Mouse (Mus musculus): ENCODE results near the gene Auts2.

Auts2 gene

GRCm38 (mm10) chr5:131919983-131920777 lies 623.0 kb downstream of the Auts2 start:
- DNase-seq (ENCODE audit: low spot score in 2 of 2) = no peak

GRCm38 (mm10) chr5:131916791-131917403 lies 626.2 kb downstream of the Auts2 start:
- no peak for DNase-seq (ENCODE audit: low spot score in 2 of 2)

GRCm38 (mm10) chr5:131913562-131913961 lies 629.6 kb downstream of the Auts2 start:
- no peak for DNase-seq (ENCODE audit: low spot score in 2 of 2)

- no peak for DNase-seq (ENCODE audit: low spot score in 2 of 2)
Measured at GRCm38 (mm10) chr5:131912983-131913382, 630.2 kb downstream of the Auts2 start.

- no peak for DNase-seq (ENCODE audit: low spot score in 2 of 2)
Measured at GRCm38 (mm10) chr5:131906313-131906712, 636.8 kb downstream of the Auts2 start.

GRCm38 (mm10) chr5:131904478-131904877 lies 638.7 kb downstream of the Auts2 start:
- no peak for DNase-seq (ENCODE audit: low spot score in 2 of 2)

- DNase-seq (ENCODE audit: low spot score in 2 of 2) = no peak
Measured at GRCm38 (mm10) chr5:131898048-131898638, 645.0 kb downstream of the Auts2 start.

GRCm38 (mm10) chr5:131886636-131887035 lies 656.5 kb downstream of the Auts2 start:
- DNase-seq (ENCODE audit: low spot score in 2 of 2) = no peak

GRCm38 (mm10) chr5:131876569-131876968 lies 666.6 kb downstream of the Auts2 start:
- no peak for DNase-seq (ENCODE audit: low spot score in 2 of 2)

GRCm38 (mm10) chr5:131875976-131876375 lies 667.2 kb downstream of the Auts2 start:
- DNase-seq (ENCODE audit: low spot score in 2 of 2) = no peak

- no peak for DNase-seq (ENCODE audit: low spot score in 2 of 2)
Measured at GRCm38 (mm10) chr5:131873116-131873515, 670.0 kb downstream of the Auts2 start.

GRCm38 (mm10) chr5:131869711-131870499 lies 673.2 kb downstream of the Auts2 start:
- DNase-seq (ENCODE audit: low spot score in 2 of 2) = no peak

GRCm38 (mm10) chr5:131865200-131865599 lies 677.9 kb downstream of the Auts2 start:
- no peak for DNase-seq (ENCODE audit: low spot score in 2 of 2)

GRCm38 (mm10) chr5:131857976-131858375 lies 685.2 kb downstream of the Auts2 start:
- no peak for DNase-seq (ENCODE audit: low spot score in 2 of 2)

- DNase-seq (ENCODE audit: low spot score in 2 of 2) = no peak
Measured at GRCm38 (mm10) chr5:131855358-131855757, 687.8 kb downstream of the Auts2 start.

- no peak for DNase-seq (ENCODE audit: low spot score in 2 of 2)
Measured at GRCm38 (mm10) chr5:131851597-131852453, 691.3 kb downstream of the Auts2 start.

- DNase-seq (ENCODE audit: low spot score in 2 of 2) = no peak
Measured at GRCm38 (mm10) chr5:131850632-131851335, 692.4 kb downstream of the Auts2 start.

- DNase-seq (ENCODE audit: low spot score in 2 of 2) = no peak
Measured at GRCm38 (mm10) chr5:131849644-131850043, 693.5 kb downstream of the Auts2 start.

- DNase-seq (ENCODE audit: low spot score in 2 of 2) = no peak
Measured at GRCm38 (mm10) chr5:131844519-131844800, 698.7 kb downstream of the Auts2 start.

GRCm38 (mm10) chr5:131843766-131844518 lies 699.2 kb downstream of the Auts2 start:
- DNase-seq (ENCODE audit: low spot score in 2 of 2) = no peak
